Mouse (Mus musculus) stomach, postnatal 0 days (tissue): ENCODE measurements around the gene Maff.

Experiments
- CTCF ChIP-seq: IDR thresholded peaks from 2 replicates; pipeline ENCODE4 v1.5.1; 2016; ENCODE audit warnings: antibody characterized with exemption, low read depth, mild to moderate bottlenecking, moderate library complexity
- EP300 ChIP-seq: optimal IDR thresholded peaks from 2 replicates; pipeline ENCODE3; 2016; ENCODE audit warnings: antibody characterized with exemption

- TF ChIP-seq CTCF: no peak
- no peak for TF ChIP-seq EP300
These were observed 41.8 kb downstream of the Maff start for GRCm38 (mm10) chr15:79388171-79388570.
